Mouse (Mus musculus) forebrain, embryonic 15.5 days (tissue): ENCODE measurements around the gene Gm11114. TPM values are rescaled to one million over a fixed set of nuclear protein-coding genes. Genes with fewer than 3 reads are reported as not detected.

Source experiments
- ATAC-seq: fragments of 200-750 bp; cut with Nextera tagmentation; replicated peaks from 2 replicates; pipeline ENCODE4 v1.8.0; 2017; ENCODE audit warnings: mild to moderate bottlenecking, moderate TSS enrichment, moderate library complexity
- H3K27ac ChIP-seq: fragments of 300-500 bp; sonication (generic); replicated peaks from 2 replicates; pipeline ENCODE4 v1.5.1; 2015; ENCODE audit warnings: mild to moderate bottlenecking, inconsistent platforms
- H3K27me3 ChIP-seq: fragments of 300-500 bp; sonication (generic); 2 replicates; pipeline ENCODE4 v1.6.1; 2015; ENCODE audit warnings: inconsistent platforms
- H3K36me3 ChIP-seq: fragments of 300-500 bp; sonication (generic); 2 replicates; pipeline ENCODE4 v1.6.1; 2015; ENCODE audit warnings: mild to moderate bottlenecking, inconsistent platforms
- H3K4me1 ChIP-seq: fragments of 300-500 bp; sonication (generic); 2 replicates; pipeline ENCODE4 v1.6.1; 2015; ENCODE audit warnings: inconsistent platforms
- H3K4me2 ChIP-seq: fragments of 300-500 bp; sonication (generic); replicated peaks from 2 replicates; pipeline ENCODE4 v1.6.1; 2015; ENCODE audit warnings: mild to moderate bottlenecking, inconsistent platforms
- H3K4me3 ChIP-seq: fragments of 300-500 bp; sonication (generic); 2 replicates; pipeline ENCODE4 v1.5.1; 2015; ENCODE audit warnings: mild to moderate bottlenecking, inconsistent platforms
- H3K9ac ChIP-seq: fragments of 300-500 bp; sonication (generic); replicated peaks from 2 replicates; pipeline ENCODE4 v1.6.1; 2015; ENCODE audit warnings: mild to moderate bottlenecking, inconsistent platforms
- H3K9me3 ChIP-seq: fragments of 300-500 bp; sonication (generic); 2 replicates; pipeline ENCODE4 v1.6.1; 2016; ENCODE audit warnings: inconsistent platforms
- WGBS: fragments of 180-500 bp; shearing (Covaris S2); methylation state at CpG from one replicate; pipeline ENCODE4 v1.1.7; 2015; ENCODE audit warnings: mixed read lengths; 5-methylcytosine and 5-hydroxymethylcytosine counted together
- polyA plus RNA-seq: library from polyadenylated mRNA; unstranded; fragments of >200 nt; fragmentation: Nextera tagmentation; extraction: Ambion mirVana; gene quantifications from 2 replicates; pipeline ENCODE4 v1.2.1, GENCODE M21; 2015

The Gm11114 gene
- not detected in 2 replicates for polyA plus RNA-seq

- 85% methylated on average over 6 of the region's 6 CpGs for whole genome bisulfite sequencing
- ATAC-seq = no peak
- H3K4me3 ChIP-seq = no peak within 1 kb of the TSS
Observed at GRCm38 (mm10) chr9:85312473-85312872, at the start of gene Gm11114. Gene Gm11114, plus strand, starts transcription at chr9:85312773.

DNA sequence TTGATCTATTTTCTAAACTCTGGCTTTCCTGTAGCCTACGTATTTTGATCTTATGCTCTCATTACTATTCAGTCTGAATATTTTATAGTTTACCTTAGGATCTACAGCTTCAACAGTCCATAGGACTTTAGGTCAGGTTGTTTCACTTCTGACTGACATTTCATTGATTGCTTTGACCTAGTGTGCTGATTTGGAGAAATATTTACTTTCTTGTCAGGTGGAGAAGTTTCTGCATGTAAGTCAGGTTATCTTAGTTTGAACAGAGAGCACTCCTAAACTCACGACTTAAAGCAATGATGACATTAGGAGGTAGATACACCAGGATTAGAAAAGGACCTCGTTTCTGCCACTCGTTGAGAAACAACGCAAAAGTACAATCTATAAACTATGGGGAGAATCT, 45.7 kb upstream of the Gm11114 start:
- no peak for ATAC-seq
- Histone ChIP-seq H3K4me2 (no peak overlapping the region), H3K9me3 (no peaks in the 10 kb centered on the region), H3K27me3 (no peaks in the 10 kb centered on the region), H3K36me3 (no peaks in the 10 kb centered on the region), H3K4me1 (no peaks in the 10 kb centered on the region), H3K27ac (no peak overlapping the region), H3K9ac (no peak overlapping the region), H3K4me3 (no peak overlapping the region)
- WGBS = 86% methylated on average over 5 of the region's 5 CpGs

More at GRCm38 (mm10) chr9:85312473-85312872, at the start of gene Gm11114:
- Histone ChIP-seq H3K36me3 (no peaks in the 10 kb centered on the region), H3K27me3 (no peaks in the 10 kb centered on the region), H3K4me2 (no peak within 1 kb of the TSS), H3K9ac (no peak within 1 kb of the TSS), H3K27ac (no peak within 1 kb of the TSS), H3K9me3 (no peaks in the 10 kb centered on the region), H3K4me1 (no peaks in the 10 kb centered on the region)

DNA sequence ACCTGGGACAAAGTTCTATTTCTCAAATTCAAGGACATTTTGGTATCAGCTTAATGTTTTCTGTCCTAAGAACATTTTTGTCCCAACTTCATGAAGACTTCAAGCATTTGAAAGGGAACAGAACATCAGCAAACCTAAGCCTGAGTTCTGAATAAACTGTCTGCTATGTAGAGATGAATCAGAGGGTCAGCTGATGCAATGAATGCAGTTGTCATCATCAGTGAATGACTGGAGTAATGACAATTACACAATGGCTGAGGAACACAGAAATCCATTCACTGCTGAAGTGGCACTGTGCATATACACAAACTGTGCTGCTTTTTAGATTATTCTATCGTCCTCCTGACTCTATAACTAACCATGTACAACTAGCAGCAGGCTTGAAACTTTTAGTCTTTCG, 38.5 kb upstream of the Gm11114 start:
- H3K27ac ChIP-seq = no peak overlapping the region
- H3K27me3 ChIP-seq = no peaks in the 10 kb centered on the region
- no peak overlapping the region for H3K9ac ChIP-seq
- 71% methylated on average over 2 of the region's 2 CpGs for WGBS
- ATAC-seq = no peak
- no peaks in the 10 kb centered on the region for H3K36me3 ChIP-seq
- H3K4me1 ChIP-seq = no peaks in the 10 kb centered on the region
- no peak overlapping the region for H3K4me3 ChIP-seq
- H3K9me3 ChIP-seq = no peaks in the 10 kb centered on the region
- no peak overlapping the region for H3K4me2 ChIP-seq

GRCm38 (mm10) chr9:85302849-85303248, 9.7 kb upstream of the Gm11114 start:
- ATAC-seq = no peak
- H3K27ac ChIP-seq = no peak overlapping the region
- WGBS = 85% methylated on average over 4 of the region's 4 CpGs
- H3K27me3 ChIP-seq = no peaks in the 10 kb centered on the region
- H3K9ac ChIP-seq = no peak overlapping the region
- H3K4me1 ChIP-seq = no peaks in the 10 kb centered on the region
- H3K4me3 ChIP-seq = no peak overlapping the region
- no peaks in the 10 kb centered on the region for H3K9me3 ChIP-seq
- H3K36me3 ChIP-seq = no peaks in the 10 kb centered on the region
- H3K4me2 ChIP-seq = no peak overlapping the region

DNA sequence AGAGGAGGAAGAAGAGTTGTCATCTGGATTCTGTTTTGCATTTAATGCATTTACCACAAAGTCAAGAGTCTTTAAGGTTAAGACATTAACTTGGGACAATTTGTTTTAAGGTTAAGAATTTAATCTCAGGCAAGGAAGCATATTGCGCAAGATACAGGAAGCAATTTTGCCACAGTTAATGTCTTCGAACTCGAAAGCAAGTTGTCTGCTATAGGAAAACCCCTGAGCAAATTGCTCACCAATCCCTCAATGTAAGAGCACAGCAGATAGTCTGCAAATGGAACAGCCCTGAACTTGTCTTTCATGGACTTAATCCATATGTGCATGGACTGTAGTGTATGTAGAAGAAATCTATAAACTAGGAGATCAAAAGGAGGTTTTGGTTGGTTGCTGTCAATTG, 9.2 kb upstream of the Gm11114 start:
- no peak overlapping the region for H3K4me3 ChIP-seq
- H3K27ac ChIP-seq = no peak overlapping the region
- ATAC-seq = no peak
- H3K4me1 ChIP-seq = no peaks in the 10 kb centered on the region
- H3K9ac ChIP-seq = no peak overlapping the region
- H3K27me3 ChIP-seq = no peaks in the 10 kb centered on the region
- no peaks in the 10 kb centered on the region for H3K9me3 ChIP-seq
- H3K4me2 ChIP-seq = no peak overlapping the region
- H3K36me3 ChIP-seq = no peaks in the 10 kb centered on the region
- WGBS = 93% methylated on average over 3 of the region's 3 CpGs

- no peak overlapping the region for H3K4me2 ChIP-seq
- H3K27ac ChIP-seq = no peak overlapping the region
- H3K27me3 ChIP-seq = no peaks in the 10 kb centered on the region
- no peaks in the 10 kb centered on the region for H3K9me3 ChIP-seq
- 64% methylated on average over 1 of the region's 1 CpGs for WGBS
- no peaks in the 10 kb centered on the region for H3K4me1 ChIP-seq
- no peak for ATAC-seq
- no peak overlapping the region for H3K9ac ChIP-seq
- no peak overlapping the region for H3K4me3 ChIP-seq
- no peaks in the 10 kb centered on the region for H3K36me3 ChIP-seq
Observed at GRCm38 (mm10) chr9:85316122-85316521, 3.5 kb downstream of the Gm11114 start.

DNA sequence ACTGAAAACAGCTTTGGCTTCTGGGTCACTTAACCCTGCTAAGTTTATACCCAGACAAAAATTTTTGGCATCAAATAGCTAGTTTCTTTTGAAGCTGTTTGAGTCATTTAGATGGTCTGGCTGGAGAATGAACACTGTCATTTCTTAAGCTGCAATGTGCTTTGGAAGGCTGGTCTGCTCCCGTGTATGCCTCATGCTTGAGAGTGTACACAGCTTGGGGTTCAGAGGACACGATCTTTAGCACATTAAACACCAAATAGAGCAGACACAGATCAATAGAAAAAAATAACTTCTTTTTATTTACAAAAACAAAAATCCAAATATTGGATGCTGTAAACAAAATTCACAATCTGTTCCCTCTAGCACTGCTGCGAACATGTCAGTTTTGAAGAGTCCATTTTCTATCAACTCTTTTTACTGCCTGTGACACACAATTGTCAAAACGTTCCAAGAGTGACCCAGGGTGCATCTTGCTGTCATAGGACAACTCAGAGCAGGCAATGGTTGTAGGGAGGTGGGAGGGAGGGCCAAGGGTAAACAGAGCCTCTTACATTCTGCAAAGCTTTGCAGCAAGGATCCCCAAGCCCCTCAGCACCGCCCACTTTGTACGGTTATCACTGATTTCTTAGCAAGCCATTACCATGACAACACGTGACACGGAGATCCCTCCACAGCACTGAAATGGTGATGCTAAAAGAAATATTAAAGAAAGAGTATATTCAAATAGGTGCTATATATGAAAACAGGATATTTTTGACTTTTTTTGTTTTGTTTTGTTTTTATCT, 7.8 kb downstream of the Gm11114 start:
- ATAC-seq = no peak
- 68% methylated on average over 8 of the region's 8 CpGs for WGBS
- no peaks in the 10 kb centered on the region for H3K9me3 ChIP-seq

GRCm38 (mm10) chr9:85324158-85324875, 11.7 kb downstream of the Gm11114 start:
- H3K27me3 ChIP-seq = peaks cover 5% of the 10 kb centered on the region; the same call in 1 of the 2 replicates
- peaks cover 22% of the 10 kb centered on the region for H3K4me1 ChIP-seq
- no peak for ATAC-seq
- H3K9ac ChIP-seq = no peak overlapping the region
- H3K4me2 ChIP-seq = no peak overlapping the region
- H3K36me3 ChIP-seq = no peaks in the 10 kb centered on the region
- no peaks in the 10 kb centered on the region for H3K9me3 ChIP-seq
- H3K4me3 ChIP-seq = no peak overlapping the region
- WGBS = 86% methylated on average over 11 of the region's 11 CpGs
- H3K27ac ChIP-seq = no peak overlapping the region

More for the DNA sequence above, 7.8 kb downstream of the Gm11114 start:
- no peak overlapping the region for H3K9ac ChIP-seq
- no peak overlapping the region for H3K4me2 ChIP-seq
- no peak overlapping the region for H3K4me3 ChIP-seq
- no peak overlapping the region for H3K27ac ChIP-seq
- no peaks in the 10 kb centered on the region for H3K36me3 ChIP-seq
- H3K27me3 ChIP-seq = no peaks in the 10 kb centered on the region
- no peaks in the 10 kb centered on the region for H3K4me1 ChIP-seq

DNA sequence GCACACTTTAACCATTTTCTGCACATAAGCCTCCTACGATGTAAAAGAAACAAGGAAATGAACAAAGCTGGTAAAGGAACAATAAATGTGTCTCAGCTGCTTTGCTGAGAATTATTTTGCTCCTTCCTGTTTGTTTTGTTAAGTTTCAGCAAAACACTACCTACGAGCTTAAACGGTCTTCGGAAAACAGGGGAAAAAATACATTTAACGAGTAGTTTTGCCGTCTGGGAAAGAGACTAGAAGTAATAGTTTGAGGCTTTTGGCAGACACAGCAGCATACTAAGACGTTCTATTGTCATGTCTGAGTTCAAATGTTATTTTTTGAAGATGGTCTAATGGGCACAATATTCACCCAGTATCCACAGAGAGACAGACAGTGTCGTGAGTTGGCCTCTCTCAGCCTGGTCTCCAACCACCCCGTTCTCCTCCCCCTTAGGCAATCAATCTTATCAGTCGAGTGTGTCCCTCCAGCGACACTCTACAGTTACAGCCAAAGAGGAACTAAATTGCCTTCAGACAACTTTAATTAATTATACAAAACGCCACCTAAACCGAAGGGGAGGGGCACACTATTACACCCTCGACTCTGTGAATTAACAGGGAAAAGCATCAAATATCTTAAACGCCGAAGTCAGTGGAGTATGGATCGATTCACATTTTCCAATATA, 12.8 kb downstream of the Gm11114 start:
- peaks cover 5% of the 10 kb centered on the region; the same call in 1 of the 2 replicates for H3K27me3 ChIP-seq
- H3K36me3 ChIP-seq = no peaks in the 10 kb centered on the region
- peaks cover 22% of the 10 kb centered on the region for H3K4me1 ChIP-seq
- H3K4me3 ChIP-seq = peak overlapping the region; percentile 60
- peak overlapping the region; percentile 91 for H3K4me2 ChIP-seq
- no peak overlapping the region for H3K9ac ChIP-seq
- H3K27ac ChIP-seq = no peak overlapping the region
- 35% methylated on average over 17 of the region's 17 CpGs for WGBS
- ATAC-seq = no peak
- no peaks in the 10 kb centered on the region for H3K9me3 ChIP-seq

DNA sequence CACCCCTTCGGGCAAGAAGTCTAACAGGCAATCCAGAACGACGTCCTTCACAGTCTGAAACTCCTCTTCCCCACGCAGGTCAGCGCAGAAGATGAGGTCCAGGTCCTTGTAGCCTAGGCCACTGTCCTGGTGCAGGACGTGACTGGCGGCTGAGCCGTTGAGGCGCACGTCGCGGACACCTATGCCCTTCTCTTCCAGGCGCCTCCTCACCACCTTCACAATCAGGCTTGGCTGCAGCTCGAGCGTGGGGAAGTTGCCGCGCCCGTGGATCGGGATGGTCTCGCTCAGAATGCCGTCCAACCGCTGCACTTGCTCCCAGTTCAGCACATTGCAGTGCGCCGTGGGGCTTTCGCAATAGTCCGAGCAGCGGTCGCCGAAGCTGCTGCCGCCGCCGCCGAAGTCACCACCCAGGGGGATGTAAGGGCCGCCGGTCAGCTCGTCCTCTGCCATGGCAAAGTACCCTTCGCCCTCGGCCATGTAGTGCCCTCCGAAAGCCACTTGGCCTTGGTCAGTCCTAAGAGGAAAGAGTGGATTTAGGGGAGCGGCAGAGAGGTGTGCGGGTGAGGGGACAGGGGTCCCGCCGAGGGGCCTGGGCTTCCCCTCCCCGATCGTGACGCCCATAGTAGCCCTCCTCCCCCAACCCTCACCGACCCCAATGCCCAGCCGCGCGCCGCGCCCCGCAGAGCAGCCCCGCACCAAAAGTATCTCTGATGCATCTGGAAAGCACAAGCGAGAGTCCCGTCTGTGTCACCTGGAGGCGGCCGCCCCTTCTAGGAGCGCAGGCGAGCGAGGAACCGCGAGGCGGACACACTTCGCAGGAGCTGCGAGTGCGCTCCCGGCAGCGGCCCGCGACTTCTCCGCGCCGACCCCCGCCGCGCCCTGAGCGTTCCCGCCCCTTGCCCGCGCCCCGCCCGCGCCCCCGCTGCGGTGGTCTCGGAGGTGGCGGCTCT, 14.0 kb downstream of the Gm11114 start:
- Histone ChIP-seq H3K9me3 (no peaks in the 10 kb centered on the region), H3K4me2 (peak overlapping the region; percentile 91), H3K27me3 (peaks cover 5% of the 10 kb centered on the region; the same call in 1 of the 2 replicates), H3K27ac (no peak overlapping the region), H3K4me1 (peaks cover 22% of the 10 kb centered on the region), H3K9ac (peak overlapping the region; percentile 43), H3K4me3 (peak overlapping the region; percentile 60), H3K36me3 (no peaks in the 10 kb centered on the region)
- WGBS = 1% methylated on average over 76 of the region's 88 CpGs
- ATAC-seq = peak; percentile 63
